Mouse (Mus musculus): ENCODE results near the gene Gm21870. TPM values are rescaled to one million over a fixed set of nuclear protein-coding genes. Genes with fewer than 3 reads are reported as not detected.
"Not testable (repeated sequence)": the region's sequence is repeated elsewhere in the genome, so short reads cannot be mapped to it uniquely, and the experiment has no call there.

Gm21870 gene
- not detected for total RNA-seq (2021)
- long read RNA-seq, experiment 1, result 0 reads
- long read RNA-seq, experiment 2, result 0 reads

DNA sequence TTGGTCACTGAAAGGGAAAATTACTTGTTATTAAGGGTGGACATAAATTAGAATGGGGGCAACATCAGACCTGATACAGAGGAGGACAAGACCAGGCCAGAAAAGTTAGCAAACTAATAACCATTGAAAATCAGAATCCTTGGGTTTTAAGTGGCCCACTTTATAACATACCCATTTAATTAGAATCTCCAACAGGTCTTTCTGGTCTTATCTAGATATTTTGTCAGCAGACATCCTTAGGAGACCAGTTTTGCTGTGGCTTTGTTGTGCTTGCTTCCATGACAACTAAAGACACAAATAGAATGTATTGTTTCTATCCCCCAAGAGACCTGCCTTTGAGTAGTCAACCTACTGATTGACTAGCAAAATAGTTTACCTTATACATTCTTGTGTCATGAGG is at the start of gene Gm21870:
Gm21870 (minus strand) TSS at position 101 of the 400 bp plus-strand sequence.
- intact Hi-C loops (cut with DNase I); DNase-seq: not testable (repeated sequence)

DNA sequence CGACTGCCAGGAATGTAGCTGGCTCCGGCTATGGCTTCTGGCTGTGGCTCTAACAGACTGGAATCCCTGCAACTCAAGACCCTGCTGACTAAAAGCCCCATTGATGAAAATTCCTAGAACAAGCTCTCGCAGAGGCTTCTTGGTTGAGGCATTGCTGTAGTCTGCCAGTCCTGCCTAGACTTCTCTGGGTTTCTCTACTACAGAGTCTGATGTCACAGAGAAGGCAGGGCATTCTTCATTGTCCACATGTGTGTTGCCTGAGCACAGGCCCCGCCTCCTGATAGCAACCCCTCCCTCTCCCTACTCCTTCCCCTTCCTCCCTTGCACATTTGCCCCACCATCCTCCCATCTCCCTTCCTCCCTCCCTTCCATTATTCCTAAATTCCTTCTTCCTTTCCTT is 30.2 kb downstream of the Gm21870 start, which contains the start of gene Btbd35f6:
Btbd35f6 (minus strand) TSS at position 101 of the 400 bp plus-strand sequence.
- DNase-seq; intact Hi-C loops (cut with DNase I): not testable (repeated sequence)

Other genes starting within 250 kb of the Gm21870 start
- gene Btbd35f6, start 30.3 kb downstream of the Gm21870 start, total RNA-seq (2021), result not detected
- not detected for gene Btbd35f9, start 174.7 kb upstream of the Gm21870 start, total RNA-seq (2021)

Data from heart, postnatal 14 days (tissue).